Comparison of ENCODE assay signal across 8 mouse cellular contexts in genomic region chr19:47264322-47265092, GRCm38 (mm10).
A peak's percentile ranks its signal among the peaks of the same experiment; 100 is the strongest.
DNase-seq lines count a peak whose midpoint lies in the region; ATAC-seq and TF ChIP-seq lines count a peak whose summit lies in the region.

No protein-coding gene starts in this region.

- peak; percentile 96 for TF ChIP-seq CTCF in liver, adult 2 months (IDR thresholded peaks at IDR 0.05; ENCODE audit: low read depth, low read length)
- TF ChIP-seq CTCF in small intestine, adult 2 months (IDR thresholded peaks at IDR 0.05; ENCODE audit: extremely low read depth, insufficient read length, insufficient replicate concordance, low read depth, low read length): peak; percentile 65; the same call in 1 of the 2 replicates

- H3K4me1 ChIP-seq in liver, adult 2 months (ENCODE audit: control insufficient read depth, insufficient read depth, low read length): peaks cover 2% of the 10 kb centered on the region
- H3K4me1 ChIP-seq in liver, embryonic 12.5 days: no peaks in the 10 kb centered on the region
- H3K4me1 ChIP-seq in intestine, embryonic 14.5 days (replicated peaks; ENCODE audit: control insufficient read depth, insufficient read depth, low read length): 0 out of 2 replicates have a peak, but pooled peaks cover 3% of the 10 kb centered on the region
- no peaks in the 10 kb centered on the region for H3K4me1 ChIP-seq in midbrain, embryonic 12.5 days
- no peaks in the 10 kb centered on the region for H3K4me1 ChIP-seq in small intestine, adult 2 months (ENCODE audit: control insufficient read depth, insufficient read depth, insufficient read length, low read length)

- H3K9ac ChIP-seq in liver, adult 2 months (ENCODE audit: low read depth, low read length): no peak overlapping the region
- H3K9ac ChIP-seq in liver, embryonic 12.5 days: no peak overlapping the region
- H3K9ac ChIP-seq in intestine, embryonic 14.5 days (ENCODE audit: low read length): no peak overlapping the region
- no peak overlapping the region for H3K9ac ChIP-seq in midbrain, embryonic 12.5 days (replicated peaks)

- 65% methylated on average over 11 of the region's 11 CpGs for WGBS in liver, adult 2 months
- WGBS in liver, embryonic 12.5 days (ENCODE audit: insufficient replicate concordance): 51% methylated on average over 11 of the region's 11 CpGs
- 39% methylated on average over 11 of the region's 11 CpGs for WGBS in intestine, embryonic 14.5 days
- WGBS in midbrain, embryonic 12.5 days: 46% methylated on average over 11 of the region's 11 CpGs
- 52% methylated on average over 11 of the region's 11 CpGs for WGBS in small intestine, adult 2 months

- ATAC-seq in liver, embryonic 12.5 days: no peak
- ATAC-seq in intestine, embryonic 14.5 days (replicated peaks; ENCODE audit: low FRiP score, low TSS enrichment, low read depth): peak; percentile 56; the same call in 1 of the 2 replicates
- peak; percentile 62 for ATAC-seq in midbrain, embryonic 12.5 days (ENCODE audit: low FRiP score, low read depth)

- no peak overlapping the region for H3K27ac ChIP-seq in liver, adult 2 months (replicated peaks; ENCODE audit: insufficient read depth, low read depth, low read length)
- H3K27ac ChIP-seq in liver, embryonic 12.5 days: no peak overlapping the region
- no peak overlapping the region for H3K27ac ChIP-seq in intestine, embryonic 14.5 days (ENCODE audit: low read depth)
- no peak overlapping the region for H3K27ac ChIP-seq in midbrain, embryonic 12.5 days (replicated peaks)
- H3K27ac ChIP-seq in small intestine, adult 2 months (ENCODE audit: insufficient read depth, low read depth, low read length): no peak overlapping the region

- H3K4me3 ChIP-seq in liver, adult 2 months (ENCODE audit: insufficient read depth, low read depth, low read length): no peak overlapping the region
- no peak overlapping the region for H3K4me3 ChIP-seq in liver, embryonic 12.5 days
- H3K4me3 ChIP-seq in intestine, embryonic 14.5 days (ENCODE audit: low read depth, low read length): no peak overlapping the region
- no peak overlapping the region for H3K4me3 ChIP-seq in midbrain, embryonic 12.5 days
- no peak overlapping the region for H3K4me3 ChIP-seq in small intestine, adult 2 months (ENCODE audit: low read depth, low read length)

- peak; percentile 43 for DNase-seq in liver, adult 2 months (ENCODE audit: extremely low read depth, low read depth, low spot score)
- DNase-seq in cerebellum, adult 9-11 months: peak; percentile 82
- DNase-seq in frontal cortex, postnatal 25 days (ENCODE audit: low spot score in 2 of 2): peak; percentile 57 to 72
- peak; percentile 88 for DNase-seq in intestine, embryonic 14.5 days (ENCODE audit: low spot score)
- peak; percentile 42 to 82 for DNase-seq in left cerebral cortex, postnatal 10 days (ENCODE audit: extremely low spot score in 1 of 2, low spot score in 2 of 2)

- intact Hi-C loops in left cerebral cortex, postnatal 10 days (cut with DNase I): loop anchor here (2.0 to 5.0 kb wide), 2 partner anchors 74 to 87 kb away; partner anchors contain the start of gene Neurl1a

- H3K79me2 ChIP-seq in liver, adult 2 months (ENCODE audit: control insufficient read depth, insufficient read depth, low read length): no peaks in the 10 kb centered on the region

- no peaks in the 10 kb centered on the region for H3K9me3 ChIP-seq in liver, embryonic 12.5 days (replicated peaks)
- no peaks in the 10 kb centered on the region for H3K9me3 ChIP-seq in intestine, embryonic 14.5 days (ENCODE audit: control insufficient read depth, low read length)
- H3K9me3 ChIP-seq in midbrain, embryonic 12.5 days: no peaks in the 10 kb centered on the region

- H3K4me2 ChIP-seq in liver, embryonic 12.5 days: no peak overlapping the region
- no peak overlapping the region for H3K4me2 ChIP-seq in intestine, embryonic 14.5 days (ENCODE audit: low read length)
- no peak overlapping the region for H3K4me2 ChIP-seq in midbrain, embryonic 12.5 days (replicated peaks)

- H3K27me3 ChIP-seq in liver, adult 2 months (ENCODE audit: control insufficient read depth, insufficient read depth, low read length): no peaks in the 10 kb centered on the region
- no peaks in the 10 kb centered on the region for H3K27me3 ChIP-seq in liver, embryonic 12.5 days (replicated peaks)
- H3K27me3 ChIP-seq in intestine, embryonic 14.5 days (replicated peaks; ENCODE audit: control insufficient read depth, insufficient read depth, low read length): no peaks in the 10 kb centered on the region
- H3K27me3 ChIP-seq in midbrain, embryonic 12.5 days: no peaks in the 10 kb centered on the region
- H3K27me3 ChIP-seq in small intestine, adult 2 months (ENCODE audit: control insufficient read depth, insufficient read depth, low read length): no peaks in the 10 kb centered on the region

- H3K36me3 ChIP-seq in liver, adult 2 months (ENCODE audit: control insufficient read depth, insufficient read depth, low read length): peaks cover 8% of the 10 kb centered on the region; the same call in 1 of the 2 replicates
- H3K36me3 ChIP-seq in liver, embryonic 12.5 days: peaks cover 34% of the 10 kb centered on the region
- H3K36me3 ChIP-seq in intestine, embryonic 14.5 days (ENCODE audit: control insufficient read depth, insufficient read depth, low read length): peaks cover 52% of the 10 kb centered on the region
- H3K36me3 ChIP-seq in midbrain, embryonic 12.5 days: peaks cover 23% of the 10 kb centered on the region
- H3K36me3 ChIP-seq in small intestine, adult 2 months (ENCODE audit: control insufficient read depth, insufficient read depth, low read length): peaks cover 3% of the 10 kb centered on the region; the same call in 1 of the 2 replicates

- no peak for TF ChIP-seq POLR2A in liver, adult 2 months (IDR thresholded peaks at IDR 0.05; ENCODE audit: extremely low read depth, insufficient read depth, low read length)
- TF ChIP-seq POLR2A in small intestine, adult 2 months (IDR thresholded peaks at IDR 0.05; ENCODE audit: low read depth, low read length): no peak
